ENCODE assay signal across 15 mouse cellular contexts in genomic region chr13:38089449-38089848, GRCm38 (mm10). TPM values are rescaled to one million over a fixed set of nuclear protein-coding genes. Genes with fewer than 3 reads are reported as not detected.
DNase-seq lines count a peak whose midpoint lies in the region; ATAC-seq and TF ChIP-seq lines count a peak whose summit lies in the region.
"Had no signal": no experiment of that assay in that cellular context is flagged by ENCODE, and none has a peak within 500 bp of the region (broad histone marks: within the 10 kb centered on the region; RNA-seq: fewer than 3 reads in every experiment).

No protein-coding gene starts in this region.

- H3K9me3 ChIP-seq in CH12.LX (replicated peaks; ENCODE audit: low read length): no peaks in the 10 kb centered on the region
- no peaks in the 10 kb centered on the region for H3K9me3 ChIP-seq in intestine, embryonic 16.5 days (ENCODE audit: control insufficient read depth, low read length)
- H3K9me3 ChIP-seq in liver, postnatal 0 days (ENCODE audit: low read length): no peaks in the 10 kb centered on the region
- H3K9me3 ChIP-seq: midbrain, embryonic 13.5 days had no signal

- in situ Hi-C loops in CH12.LX (cut with MboI; ENCODE audit: low pct_ligation_motif_present, low pct_unique_long_range_greater_than_20kb, low sequenced_read_pairs): no loop called here

- no peak overlapping the region for H3K9ac ChIP-seq in CH12.LX (ENCODE audit: insufficient read depth, low read depth)
- no peak overlapping the region for H3K9ac ChIP-seq in intestine, embryonic 16.5 days (ENCODE audit: low read depth, low read length)
- no peak overlapping the region for H3K9ac ChIP-seq in liver, postnatal 0 days (replicated peaks)
- H3K9ac ChIP-seq: lung, embryonic 14.5 days; midbrain, embryonic 13.5 days had no signal

- no peak for TF ChIP-seq CTCF in CH12.LX (conservative IDR thresholded peaks at IDR 0.05 in 1 of 2, IDR thresholded peaks at IDR 0.05 in 1 of 2; ENCODE audit: low read depth in 2 of 2, low read length in 2 of 2)
- TF ChIP-seq CTCF in liver, postnatal 0 days (IDR thresholded peaks at IDR 0.05; ENCODE audit: low read depth): no peak

- no peak for DNase-seq in CH12.LX (ENCODE audit: extremely low read depth)
- DNase-seq in liver, postnatal 0 days: peak; percentile 27
- DNase-seq in thymus, postnatal 14 days: peak; percentile 29
- DNase-seq in cerebellum, postnatal 25 days: no peak
- DNase-seq: cerebellum, postnatal 14 days; gastrocnemius, postnatal 25 days; heart, postnatal 4 days had no signal

- peaks cover 0 to 6% of the 10 kb centered on the region in 2 experiments; a peak in 1 of 4 replicates for H3K4me1 ChIP-seq in CH12.LX (ENCODE audit: control insufficient read depth in 1 of 2, insufficient read depth in 2 of 2)
- H3K4me1 ChIP-seq in intestine, embryonic 16.5 days (ENCODE audit: control insufficient read depth, insufficient read depth, low read length): peaks cover 19% of the 10 kb centered on the region
- H3K4me1 ChIP-seq in liver, postnatal 0 days (ENCODE audit: insufficient read depth): peaks cover 19% of the 10 kb centered on the region
- H3K4me1 ChIP-seq: midbrain, embryonic 13.5 days had no signal

- ATAC-seq in intestine, embryonic 16.5 days: peak; percentile 88
- peak; percentile 71 for ATAC-seq in liver, postnatal 0 days
- no peak for ATAC-seq in CD4-positive, CD25-positive, alpha-beta regulatory T cell, adult 4 months
- ATAC-seq in activated CD4-positive, CD25-positive, alpha-beta regulatory T cell, adult 4 months: no peak
- ATAC-seq: hindbrain, postnatal 0 days; midbrain, embryonic 13.5 days had no signal

- TF ChIP-seq POLR2A in CH12.LX (IDR thresholded peaks at IDR 0.05; ENCODE audit: low read depth, low read length): no peak

- 61% methylated on average over 6 of the region's 6 CpGs for WGBS in intestine, embryonic 16.5 days
- 71% methylated on average over 6 of the region's 6 CpGs for WGBS in liver, postnatal 0 days (ENCODE audit: insufficient replicate concordance)

- no peak for TF ChIP-seq RAD21 in CH12.LX (IDR thresholded peaks at IDR 0.05; ENCODE audit: low read depth, low read length)

- no peak overlapping the region for H3K4me3 ChIP-seq in CH12.LX (replicated peaks in 1 of 3; ENCODE audit: low read depth in 2 of 3, low read length in 2 of 3, poor library complexity in 1 of 3)
- no peak overlapping the region for H3K4me3 ChIP-seq in intestine, embryonic 16.5 days (ENCODE audit: low read length)
- no peak overlapping the region for H3K4me3 ChIP-seq in liver, postnatal 0 days (ENCODE audit: low read depth, low read length)
- H3K4me3 ChIP-seq: midbrain, embryonic 13.5 days had no signal

- dilution Hi-C loops in CH12.LX (cut with MboI; ENCODE audit: extremely low pct_ligation_motif_present, extremely low pct_unique_long_range_greater_than_20kb, low sequenced_read_pairs): no loop called here

- no peaks in the 10 kb centered on the region for H3K36me3 ChIP-seq in CH12.LX (replicated peaks in 1 of 2; ENCODE audit: control insufficient read depth in 1 of 2, insufficient read depth in 1 of 2, low read length in 1 of 2)
- no peaks in the 10 kb centered on the region for H3K36me3 ChIP-seq in intestine, embryonic 16.5 days (ENCODE audit: control insufficient read depth, insufficient read depth, low read length)
- no peaks in the 10 kb centered on the region for H3K36me3 ChIP-seq in liver, postnatal 0 days (replicated peaks; ENCODE audit: insufficient read depth, low read length)
- H3K36me3 ChIP-seq: midbrain, embryonic 13.5 days had no signal

- H3K27ac ChIP-seq in CH12.LX (ENCODE audit: insufficient read depth, low read depth): no peak overlapping the region
- H3K27ac ChIP-seq in intestine, embryonic 16.5 days (ENCODE audit: low read length): peak overlapping the region; percentile 84
- 0 out of 2 replicates have a peak overlapping the region, but pooled peaks have one; percentile 55 for H3K27ac ChIP-seq in liver, postnatal 0 days (ENCODE audit: low read depth)
- H3K27ac ChIP-seq: hindbrain, postnatal 0 days; kidney, postnatal 0 days; macrophage; midbrain, embryonic 13.5 days had no signal

- H3K79me2 ChIP-seq in CH12.LX (replicated peaks; ENCODE audit: control insufficient read depth, extremely low read depth, insufficient read depth, poor library complexity, severe bottlenecking): no peaks in the 10 kb centered on the region

- no peaks in the 10 kb centered on the region for H3K27me3 ChIP-seq in CH12.LX (replicated peaks)
- H3K27me3 ChIP-seq in intestine, embryonic 16.5 days (replicated peaks; ENCODE audit: control insufficient read depth, insufficient read depth, low read length): no peaks in the 10 kb centered on the region
- no peaks in the 10 kb centered on the region for H3K27me3 ChIP-seq in liver, postnatal 0 days (ENCODE audit: insufficient read depth, low read length)
- H3K27me3 ChIP-seq: midbrain, embryonic 13.5 days had no signal

- TF ChIP-seq EP300 in CH12.LX (IDR thresholded peaks at IDR 0.05; ENCODE audit: low read length): no peak
- no peak for TF ChIP-seq EP300 in liver, postnatal 0 days (IDR thresholded peaks at IDR 0.05; ENCODE audit: low read depth)

- no peak overlapping the region for H3K4me2 ChIP-seq in CH12.LX (ENCODE audit: insufficient read depth, low read depth, poor library complexity, severe bottlenecking)
- H3K4me2 ChIP-seq in intestine, embryonic 16.5 days (ENCODE audit: low read depth, low read length): peak overlapping the region; percentile 14
- H3K4me2 ChIP-seq in liver, postnatal 0 days (ENCODE audit: low read depth, low read length): no peak overlapping the region; the same call in 1 of the 2 replicates
- H3K4me2 ChIP-seq: lung, embryonic 14.5 days; midbrain, embryonic 13.5 days had no signal

TF ChIP-seq in CH12.LX, 34 proteins besides CTCF, POLR2A, EP300 and RAD21:
- TF ChIP-seq MAZ (IDR thresholded peaks at IDR 0.05; ENCODE audit: low read depth, low read length) (no peak), JUND (conservative IDR thresholded peaks at IDR 0.05; ENCODE audit: low read depth, low read length) (no peak), CHD2 (IDR thresholded peaks at IDR 0.05; ENCODE audit: low read length) (no peak), SIN3A (IDR thresholded peaks at IDR 0.05; ENCODE audit: low read length) (no peak), SMC3 (IDR thresholded peaks at IDR 0.05; ENCODE audit: low read depth, low read length) (no peak), BHLHE40 (IDR thresholded peaks at IDR 0.05; ENCODE audit: low read depth, low read length) (0 out of 2 replicates have a peak, but pooled peaks have one; percentile 15)

RNA-seq across cellular contexts. Expression of gene Cage1, which starts 52.6 kb away (rescaled TPM):
- total RNA-seq in CH12.LX (2012; rRNA removed): 1.1 and 1.2 TPM in 2 replicates
- total RNA-seq in CH12.LX (2014; rRNA removed): 1.3 and 1.6 TPM in 2 replicates
- polyA plus RNA-seq in CH12.LX (2012; ENCODE audit: insufficient read length, low read depth): 1.4 and 1.5 TPM in 2 replicates
- 0.89 and 0.93 TPM in 2 replicates for polyA plus RNA-seq in intestine, embryonic 16.5 days (2015; fragmentation: Nextera tagmentation; extraction: Ambion mirVana)
- polyA plus RNA-seq in liver, postnatal 0 days (2015; fragmentation: Nextera tagmentation; extraction: Ambion mirVana): 0.69 and 0.76 TPM in 2 replicates
- polyA plus RNA-seq in CD4-positive, CD25-positive, alpha-beta regulatory T cell, adult 4 months (2017; shearing (Covaris generic)): 1 to 10 TPM; 1.3 to 2.2 TPM
- 1 to 10 TPM; 1.5 to 2.4 TPM for polyA plus RNA-seq in activated CD4-positive, CD25-positive, alpha-beta regulatory T cell, adult 4 months (2017; shearing (Covaris generic))

RNA-seq across cellular contexts. Expression of gene Riok1, which starts 52.7 kb away (rescaled TPM):
- total RNA-seq in CH12.LX (2012; rRNA removed) (33.9 and 42.6 TPM in 2 replicates), CH12.LX (2014; rRNA removed) (67.0 and 70.9 TPM in 2 replicates)
- polyA plus RNA-seq in CH12.LX (2012; ENCODE audit: insufficient read length, low read depth): 52.2 and 52.4 TPM in 2 replicates
- 33.3 and 37.7 TPM in 2 replicates for polyA plus RNA-seq in intestine, embryonic 16.5 days (2015; fragmentation: Nextera tagmentation; extraction: Ambion mirVana)
- 13.4 and 14.6 TPM in 2 replicates for polyA plus RNA-seq in liver, postnatal 0 days (2015; fragmentation: Nextera tagmentation; extraction: Ambion mirVana)
- 100 to 1,000 TPM; 109 to 113 TPM for polyA plus RNA-seq in CD4-positive, CD25-positive, alpha-beta regulatory T cell, adult 4 months (2017; shearing (Covaris generic))
- polyA plus RNA-seq in activated CD4-positive, CD25-positive, alpha-beta regulatory T cell, adult 4 months (2017; shearing (Covaris generic)): 100 to 1,000 TPM in 1 of 2 experiments, 10 to 100 TPM in 1; 82.1 to 103 TPM

Comparison
In these comparisons a context has a peak if more than half of its experiments do, and no peak if none do; other contexts are left out.
1. DNase-seq: peak in liver, postnatal 0 days (single experiment) and thymus, postnatal 14 days (single experiment); none in CH12.LX (single experiment) and cerebellum, postnatal 25 days (0 of 2).
2. ATAC-seq: peak in intestine, embryonic 16.5 days (single experiment) and liver, postnatal 0 days (single experiment); none in CD4-positive, CD25-positive, alpha-beta regulatory T cell, adult 4 months (single experiment) and activated CD4-positive, CD25-positive, alpha-beta regulatory T cell, adult 4 months (single experiment).